Mouse (Mus musculus) embryo, embryonic 10 days (tissue): Measurements from ENCODE around the gene Mtg1.
A peak's percentile ranks its signal among the peaks of the same experiment; 100 is the strongest.
"Not testable (repeated sequence)": the region's sequence is repeated elsewhere in the genome, so short reads cannot be mapped to it uniquely, and the experiment has no call there.

Source experiments
- DNase-seq: peaks from one replicate; pipeline ENCODE4 v3.0.0-alpha.2; 2015; ENCODE audit warnings: low spot score

The Mtg1 gene

DNA sequence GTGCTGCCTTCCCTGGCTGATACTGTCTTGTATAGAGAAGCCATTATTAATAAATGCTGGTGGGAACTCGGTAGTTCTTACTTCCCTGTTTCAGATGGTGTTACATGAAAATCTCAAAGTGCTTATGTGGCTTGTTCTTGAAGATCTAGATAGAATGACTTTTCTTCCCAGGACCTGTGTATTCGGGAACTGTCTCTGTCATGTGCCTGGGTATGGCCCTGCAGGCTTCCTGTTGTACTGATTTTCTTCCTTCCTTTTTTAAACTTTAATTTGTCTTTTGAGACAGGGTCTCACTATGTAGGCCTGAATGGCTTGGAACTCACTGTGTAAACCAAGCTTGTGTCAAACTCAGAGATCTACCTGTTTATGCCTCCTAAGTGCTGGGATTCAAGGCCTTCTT lies 9.5 kb upstream of the Mtg1 start:
- no peak for DNase-seq

DNA sequence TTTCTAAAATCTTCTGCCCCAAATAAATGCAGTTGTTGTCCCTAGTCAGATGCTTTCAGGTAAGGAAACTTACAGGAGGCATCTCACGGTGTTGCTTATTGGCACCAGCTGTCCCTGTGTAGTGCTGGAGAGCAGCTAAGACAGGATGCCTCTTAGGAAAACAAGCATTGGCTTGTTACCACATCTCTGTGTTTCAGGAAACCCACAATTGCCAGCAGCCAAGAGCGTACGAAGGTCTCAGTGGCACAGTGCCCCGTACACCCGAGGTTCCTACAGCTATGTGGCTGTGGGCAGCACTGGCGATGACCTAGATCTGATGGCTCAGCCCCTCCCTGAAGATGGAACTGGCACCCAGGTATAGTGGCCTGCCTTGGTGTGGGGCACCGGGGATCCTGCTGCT lies 5.2 kb upstream of the Mtg1 start:
- not testable (repeated sequence) for DNase-seq

DNA sequence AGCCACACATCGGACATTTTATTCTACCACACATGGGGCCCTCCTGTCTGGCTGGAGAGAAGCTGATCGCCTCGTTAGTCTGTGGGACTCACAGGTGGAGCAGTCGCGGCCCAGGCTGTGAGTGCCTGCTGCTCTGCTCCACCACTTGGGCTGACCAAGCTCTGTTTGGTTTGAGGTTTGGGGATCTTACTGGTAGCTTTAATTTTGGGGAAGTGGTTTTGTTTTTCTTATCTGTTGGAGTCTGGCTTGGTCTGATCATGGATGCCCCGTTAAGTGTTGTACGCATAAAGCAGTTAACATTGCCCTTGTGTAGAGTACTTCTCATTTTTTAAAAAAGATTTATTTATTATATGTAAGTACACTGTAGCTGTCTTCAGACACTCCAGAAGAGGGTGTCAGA lies 3.3 kb upstream of the Mtg1 start:
- DNase-seq: not testable (repeated sequence)

DNA sequence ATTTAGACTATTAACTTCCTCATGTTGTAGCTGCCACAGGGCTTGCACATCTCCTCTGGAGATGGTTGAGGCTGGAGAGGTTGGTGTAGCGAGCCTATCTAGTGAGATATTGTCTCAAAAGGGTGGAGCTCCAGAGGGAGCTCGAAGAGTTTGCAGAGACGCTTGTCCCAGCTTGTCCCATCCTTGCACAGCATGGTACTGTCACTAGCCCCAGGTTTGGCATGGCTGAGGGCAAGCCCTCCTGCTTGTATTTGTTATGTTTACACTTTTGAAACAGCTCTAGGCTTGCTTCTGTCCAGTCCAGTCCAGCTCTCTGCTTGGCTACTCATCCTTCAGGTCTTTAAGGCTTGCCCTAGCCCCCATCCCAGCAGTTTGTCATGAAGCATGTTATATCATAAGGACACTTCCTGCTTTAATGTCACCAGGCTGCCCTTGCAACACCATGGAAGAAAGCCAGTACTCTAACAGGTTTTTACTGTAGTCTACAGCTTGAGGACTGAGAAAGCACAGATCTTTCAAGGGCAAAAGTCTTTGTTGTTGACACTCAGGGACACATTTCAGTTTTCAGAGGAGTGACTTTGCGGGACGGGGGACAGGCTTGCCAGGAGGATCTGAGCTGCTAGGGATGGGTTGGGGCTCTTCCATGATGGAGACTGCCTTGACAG lies 2.1 kb upstream of the Mtg1 start:
- DNase-seq: no peak

DNA sequence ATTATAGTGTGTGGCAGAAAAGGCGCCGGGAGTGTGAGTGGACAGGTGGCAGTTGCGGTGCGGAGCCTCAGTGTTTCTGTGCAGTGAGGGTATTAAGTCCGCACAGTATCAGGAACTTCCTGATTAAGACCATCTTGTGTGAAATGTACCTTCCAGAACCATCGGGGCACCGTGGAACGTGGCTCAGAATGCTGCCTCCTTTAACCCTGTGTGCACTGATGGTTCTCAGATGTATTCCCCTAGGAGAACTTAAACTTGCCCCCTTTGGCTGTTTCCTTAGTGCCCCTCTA lies 602 bp downstream of the Mtg1 start:
- no peak for DNase-seq

DNA sequence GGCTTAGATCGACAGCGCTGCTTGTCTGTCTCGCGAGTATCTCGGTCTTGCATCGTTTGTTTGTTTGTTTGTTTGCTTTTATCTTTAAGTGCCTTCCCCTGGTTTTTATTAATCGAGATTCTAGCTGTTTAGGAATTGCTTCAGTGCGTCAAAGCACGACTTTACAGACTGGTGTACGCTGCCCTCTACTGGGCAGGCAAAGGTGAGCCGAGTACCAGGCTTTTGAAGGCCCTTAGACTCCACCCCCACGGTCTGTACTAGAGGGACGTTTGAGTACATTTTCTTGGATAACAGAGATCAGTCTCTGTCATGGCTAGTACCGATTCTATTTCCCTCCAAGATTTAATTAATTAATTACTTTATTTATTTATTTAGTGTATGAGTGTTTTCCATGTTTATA lies 4.0 kb downstream of the Mtg1 start:
- peak; percentile 84 for DNase-seq

DNA sequence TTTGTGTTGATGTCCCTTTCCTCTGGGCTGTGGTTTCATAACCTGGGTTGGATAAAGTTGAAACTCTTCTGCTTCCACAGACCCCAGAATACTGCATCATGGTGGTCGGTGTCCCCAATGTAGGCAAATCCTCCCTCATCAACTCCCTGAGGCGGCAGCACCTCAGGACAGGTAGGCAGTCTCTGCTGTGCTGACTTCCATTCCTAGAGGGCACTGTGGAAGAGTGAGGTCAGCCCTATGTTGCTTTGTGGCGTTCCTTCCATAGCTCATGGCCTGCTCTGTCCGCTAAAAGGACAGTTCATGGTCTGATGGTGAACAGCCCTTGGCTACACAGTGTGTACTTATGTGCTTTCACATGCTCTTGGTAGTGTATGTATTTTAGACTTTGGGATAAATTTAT lies 7.2 kb downstream of the Mtg1 start:
- no peak for DNase-seq

DNA sequence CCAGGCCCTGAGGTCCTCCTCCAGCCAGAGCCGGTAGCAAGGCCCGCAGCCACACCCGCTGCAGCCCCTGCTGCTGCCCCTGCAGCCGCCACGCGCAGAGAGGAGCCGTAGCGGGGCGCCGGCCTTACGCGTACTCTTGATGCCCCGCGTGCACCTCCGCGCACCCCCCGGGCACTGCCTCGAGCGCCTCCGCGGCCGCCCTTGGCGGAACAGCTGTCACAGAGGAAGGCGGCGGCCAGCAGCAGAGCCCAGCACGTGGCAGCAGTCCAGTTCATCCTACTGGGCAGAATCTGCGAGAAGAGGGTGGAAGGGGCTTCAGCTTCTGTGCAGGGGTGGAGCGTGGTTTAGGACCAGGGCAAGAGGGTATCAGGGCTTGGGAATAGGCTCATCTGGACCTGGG lies 16.0 kb downstream of the Mtg1 start:
- DNase-seq: peak; percentile 34

DNA sequence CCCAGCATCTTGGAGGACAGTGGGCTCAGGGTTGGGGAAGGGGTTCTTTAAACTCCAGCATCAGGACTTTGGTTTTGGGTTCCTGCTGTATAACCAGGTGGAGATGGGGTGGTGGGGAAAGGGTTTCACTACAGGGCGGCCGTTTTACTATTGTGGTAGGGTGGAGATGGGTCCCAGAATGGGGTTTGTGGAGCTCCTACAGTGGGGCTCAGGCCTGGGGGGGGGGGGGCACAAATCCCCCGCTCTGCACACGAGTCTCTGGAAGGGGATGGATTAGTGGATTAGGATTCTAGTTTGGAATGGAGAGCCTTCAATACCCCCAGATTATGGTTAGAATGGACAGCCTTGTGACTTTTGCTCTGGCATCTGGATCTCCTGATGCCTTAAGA lies 16.5 kb downstream of the Mtg1 start:
- no peak for DNase-seq

DNA sequence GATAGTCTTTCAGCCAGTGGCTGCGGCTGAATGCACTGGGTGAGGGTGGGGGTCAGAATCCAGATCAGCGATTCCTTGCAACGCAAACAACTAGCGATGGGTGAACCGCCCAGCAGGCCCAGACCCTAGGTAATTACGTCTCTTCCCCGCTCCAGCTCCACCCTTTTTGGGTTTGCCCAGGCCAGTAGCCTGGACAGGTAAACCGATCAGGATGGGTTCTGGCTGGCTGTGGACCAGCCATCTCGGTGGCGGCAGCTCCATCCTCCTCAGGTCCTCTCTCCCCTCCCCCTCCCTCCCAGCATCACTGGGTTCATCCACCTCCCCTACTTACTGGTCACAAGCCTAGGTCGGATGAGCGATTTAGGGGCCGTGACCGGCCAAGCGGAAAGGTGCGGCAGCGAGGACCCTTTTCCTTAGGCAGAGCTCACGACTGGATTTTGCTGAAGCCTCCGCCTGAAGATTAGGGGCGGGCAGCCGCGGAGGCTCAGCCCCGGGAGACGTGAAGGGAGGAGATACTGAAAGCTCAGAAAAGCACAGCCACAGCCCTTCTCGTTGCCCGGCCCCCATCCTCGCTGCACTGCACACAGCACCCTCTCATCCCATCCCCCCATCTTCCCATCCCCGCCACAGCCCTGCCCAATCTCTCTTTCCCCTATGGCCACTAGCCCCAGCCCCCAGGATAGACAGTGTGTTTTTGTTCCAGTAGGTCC lies 17.0 kb downstream of the Mtg1 start, which contains the start of gene Sprn:
Gene Sprn, minus strand, starts transcription at position 660 of the 710 bp plus-strand sequence.
- DNase-seq: peak; percentile 10

DNA sequence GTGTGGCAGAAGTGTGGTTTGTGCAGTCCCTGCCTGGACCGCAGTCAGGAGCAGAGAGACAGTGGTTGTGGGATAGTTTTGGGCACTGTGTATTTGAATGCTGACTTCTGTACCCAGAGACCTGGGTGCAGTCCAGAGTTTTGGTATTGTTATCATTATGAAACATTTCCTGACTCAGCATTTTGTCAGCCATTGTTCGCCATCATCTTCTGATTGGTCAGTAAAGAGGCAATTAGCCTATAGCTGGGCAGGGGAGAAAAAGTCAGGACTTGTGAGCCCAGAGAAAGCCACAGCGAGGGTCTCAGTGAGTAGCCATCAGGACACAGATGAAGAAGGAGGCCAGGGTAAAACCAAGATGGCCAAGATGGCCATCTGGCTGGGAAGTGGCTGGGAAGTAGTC lies 23.0 kb downstream of the Mtg1 start:
- DNase-seq: no peak

DNA sequence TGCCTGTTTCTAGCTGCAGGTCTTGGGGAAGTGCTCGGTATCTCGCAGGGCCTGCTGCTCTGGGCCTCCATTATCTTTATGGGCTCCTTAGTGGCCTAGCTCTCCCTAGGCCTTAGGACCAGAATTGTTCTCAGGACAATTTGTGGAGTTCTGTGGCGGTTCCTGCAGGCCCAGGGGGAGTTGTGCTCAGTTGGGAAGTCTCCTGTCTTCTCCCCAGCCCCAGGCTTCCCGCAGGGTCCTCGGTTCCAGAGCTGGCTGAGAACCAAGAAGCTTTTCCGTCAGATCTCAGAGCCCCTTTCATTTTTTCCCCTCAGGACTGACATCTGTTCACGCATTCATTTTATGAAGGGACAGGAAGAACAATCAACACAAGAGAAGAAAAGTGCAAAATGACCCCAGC lies 27.3 kb downstream of the Mtg1 start, which contains the start of gene Olfr522:
Gene Olfr522, minus strand, starts transcription at position 101 of the 400 bp plus-strand sequence.
- no peak for DNase-seq

DNA sequence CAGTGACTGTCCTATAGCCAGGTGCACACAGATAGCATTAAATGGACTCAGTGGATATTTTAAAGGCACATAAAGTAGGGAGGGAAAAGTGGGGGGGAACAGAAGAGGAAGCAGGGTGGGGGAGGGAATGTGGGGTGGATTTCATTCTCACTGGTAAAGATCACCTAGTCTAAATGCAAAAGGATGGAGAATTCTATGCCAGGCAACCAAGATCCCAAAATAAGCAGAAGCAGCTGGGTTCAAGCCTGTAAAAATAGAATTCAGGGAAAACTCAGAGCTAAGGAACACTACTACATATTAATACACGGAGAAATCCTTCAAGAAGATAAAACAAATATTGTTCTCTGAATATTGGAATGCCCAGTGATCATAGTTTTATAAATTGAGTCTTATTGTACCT lies 30.6 kb downstream of the Mtg1 start:
- no peak for DNase-seq

DNA sequence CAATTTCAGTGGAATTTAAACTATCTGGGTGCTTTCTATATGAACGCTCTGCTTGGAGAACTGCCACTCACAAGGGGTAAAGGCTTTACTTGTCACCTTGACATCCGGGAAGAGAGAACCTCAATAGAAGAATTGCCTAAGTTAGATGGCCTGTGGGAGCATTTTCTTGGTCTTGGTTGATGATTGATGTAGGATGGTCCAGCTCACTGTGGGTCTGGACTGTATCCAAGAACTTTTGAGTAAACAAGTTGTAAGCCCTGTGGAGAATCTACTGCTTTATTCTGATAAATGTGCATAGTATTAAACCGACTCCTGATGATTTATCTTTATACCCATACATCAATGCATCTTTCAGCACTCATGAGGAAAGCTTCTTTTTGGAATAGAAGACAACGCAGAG lies 32.0 kb downstream of the Mtg1 start:
- DNase-seq: no peak

DNA sequence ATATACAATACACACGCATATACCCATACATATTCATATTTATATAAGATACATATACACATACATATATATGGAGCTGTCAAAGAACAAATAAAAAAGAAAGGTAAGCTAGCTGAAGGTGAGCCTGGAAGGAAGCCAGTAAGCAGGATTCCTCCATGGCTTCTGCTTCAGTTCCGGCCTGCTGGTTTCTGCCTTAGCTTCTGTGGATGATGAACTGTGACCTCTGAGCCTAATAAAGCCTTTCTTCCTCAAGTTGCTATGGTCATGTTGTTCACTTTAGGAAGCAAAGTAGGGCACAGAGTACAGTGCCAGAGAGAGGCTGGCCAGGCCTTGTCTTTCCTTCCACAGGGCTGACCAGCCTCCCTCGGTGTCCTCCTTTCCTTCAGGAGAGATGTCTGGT lies 33.5 kb downstream of the Mtg1 start:
- no peak for DNase-seq

DNA sequence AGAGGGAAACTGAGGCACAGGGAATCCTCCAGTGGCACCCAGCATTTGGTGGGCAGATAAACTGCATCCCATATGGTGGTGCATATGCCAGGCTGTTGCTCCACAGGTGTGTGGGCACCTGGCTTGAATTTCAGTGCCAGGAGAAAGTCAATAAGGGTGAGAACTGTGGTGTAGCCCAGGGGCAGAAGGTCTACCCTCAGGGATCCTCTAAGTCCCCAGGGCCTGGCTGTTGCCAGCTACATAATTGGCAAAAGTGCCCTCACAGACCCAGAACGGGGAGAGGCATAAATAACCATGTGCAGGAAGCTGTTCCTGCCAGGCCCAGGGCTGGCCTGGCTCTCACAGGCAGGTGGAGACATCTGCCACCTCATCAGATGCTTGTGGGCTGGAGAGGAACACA lies 35.6 kb downstream of the Mtg1 start, which contains the start of gene Olfr523:
Gene Olfr523, plus strand, starts transcription at position 282 of the 400 bp plus-strand sequence.
- DNase-seq: no peak

DNA sequence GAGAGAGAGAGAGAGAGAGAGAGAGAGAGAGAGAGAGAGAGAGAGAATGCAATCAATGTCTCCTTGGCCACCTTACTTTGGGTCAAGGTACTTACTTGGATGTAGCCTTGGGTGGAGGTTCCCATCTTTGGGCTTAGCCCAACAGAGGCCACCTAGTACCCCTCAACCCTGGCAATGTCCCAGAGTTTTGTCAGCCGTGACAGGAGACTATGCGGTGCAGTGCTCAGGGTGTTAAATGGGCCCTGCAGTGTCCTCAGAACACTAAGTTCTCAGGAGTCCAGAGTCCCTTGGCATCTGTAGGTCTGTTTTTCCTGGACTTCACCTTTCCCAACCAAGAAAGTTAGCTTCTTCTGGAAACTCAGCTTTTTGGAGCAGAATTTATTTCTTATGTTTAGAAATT lies 41.8 kb downstream of the Mtg1 start:
- no peak for DNase-seq

DNA sequence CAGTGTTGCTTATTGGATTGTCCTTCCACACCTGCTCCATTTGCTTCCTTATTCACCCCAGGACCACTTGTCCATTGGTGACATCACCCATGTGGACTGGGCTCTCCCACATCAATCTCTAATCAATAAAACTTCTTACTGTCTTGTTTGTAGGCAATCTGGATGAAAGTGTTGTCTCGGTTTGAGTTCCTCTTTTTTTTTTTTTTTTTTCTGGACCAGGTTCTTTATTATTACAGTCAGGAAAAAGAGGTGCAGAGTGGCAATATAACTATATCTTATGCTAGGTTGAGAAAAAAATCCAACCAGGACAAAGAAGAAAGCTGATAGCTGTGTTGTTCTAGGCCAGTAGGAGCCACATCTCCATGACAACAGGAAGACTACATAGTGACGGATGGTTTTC lies 43.3 kb downstream of the Mtg1 start:
- no peak for DNase-seq

DNA sequence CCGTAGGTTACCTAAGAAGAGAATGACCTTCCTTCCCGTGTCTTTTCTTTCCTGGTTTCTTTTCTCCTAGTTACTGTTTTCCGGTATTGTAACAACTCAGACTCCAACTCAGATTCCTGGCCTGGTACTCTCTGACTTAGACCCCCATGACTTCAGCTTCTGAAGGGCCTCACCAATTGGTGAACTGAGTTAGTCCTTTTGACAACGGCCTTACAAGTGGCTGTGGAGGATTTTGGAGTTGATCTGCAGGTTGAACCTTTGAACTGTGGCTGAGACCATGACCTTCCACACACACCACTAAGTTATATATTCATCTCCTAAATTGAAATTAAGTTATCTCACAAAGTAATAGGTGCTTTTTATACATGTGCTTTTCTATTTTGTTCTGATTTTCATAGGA lies 46.8 kb downstream of the Mtg1 start:
- DNase-seq: no peak

DNA sequence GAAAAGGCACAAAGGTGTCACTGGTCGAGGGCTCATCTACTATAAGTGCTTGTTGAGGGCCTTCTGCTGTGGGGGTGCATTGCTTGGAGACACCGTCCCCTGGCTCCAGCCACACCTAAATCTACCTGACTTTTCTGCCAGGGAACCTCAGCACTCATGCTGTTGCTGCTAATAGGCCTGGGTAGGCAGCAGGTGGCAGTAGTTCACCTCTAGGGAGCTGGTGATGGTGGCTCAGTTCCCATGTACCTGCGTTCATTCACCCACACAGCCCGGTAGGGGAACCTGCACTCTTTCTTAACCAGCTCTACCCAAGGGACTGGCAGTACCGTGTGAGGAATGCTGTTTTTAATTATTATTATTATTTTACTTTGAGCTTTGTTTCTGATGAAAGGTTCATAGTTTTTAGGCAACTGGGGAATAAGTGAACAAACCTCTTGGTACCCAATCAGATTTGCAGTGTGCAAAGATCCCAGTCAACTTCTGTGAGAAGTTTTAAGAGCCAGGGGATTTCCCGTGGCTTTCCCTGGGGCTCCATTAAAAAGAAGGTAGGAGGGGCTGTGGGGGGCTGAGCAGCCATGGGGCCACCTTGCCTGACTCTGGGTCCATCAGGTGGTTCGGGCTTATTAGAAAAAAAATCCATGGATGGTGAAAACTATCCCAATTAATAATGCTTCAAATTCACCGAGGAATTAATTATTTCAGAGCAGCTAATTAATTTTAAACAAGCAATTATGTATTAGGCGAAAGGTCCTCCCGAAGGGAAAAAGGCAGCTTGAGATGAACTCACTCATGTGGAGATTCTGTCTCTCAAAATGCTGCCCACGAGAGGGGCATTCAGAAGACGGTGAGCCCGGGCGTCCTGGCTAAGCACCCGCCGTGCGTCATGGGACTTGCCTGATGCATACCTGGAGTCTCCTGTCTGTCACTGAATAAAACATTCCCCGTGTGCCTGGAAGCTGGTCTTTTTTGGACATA lies 49.6 kb downstream of the Mtg1 start:
- peak; percentile 24 for DNase-seq

DNA sequence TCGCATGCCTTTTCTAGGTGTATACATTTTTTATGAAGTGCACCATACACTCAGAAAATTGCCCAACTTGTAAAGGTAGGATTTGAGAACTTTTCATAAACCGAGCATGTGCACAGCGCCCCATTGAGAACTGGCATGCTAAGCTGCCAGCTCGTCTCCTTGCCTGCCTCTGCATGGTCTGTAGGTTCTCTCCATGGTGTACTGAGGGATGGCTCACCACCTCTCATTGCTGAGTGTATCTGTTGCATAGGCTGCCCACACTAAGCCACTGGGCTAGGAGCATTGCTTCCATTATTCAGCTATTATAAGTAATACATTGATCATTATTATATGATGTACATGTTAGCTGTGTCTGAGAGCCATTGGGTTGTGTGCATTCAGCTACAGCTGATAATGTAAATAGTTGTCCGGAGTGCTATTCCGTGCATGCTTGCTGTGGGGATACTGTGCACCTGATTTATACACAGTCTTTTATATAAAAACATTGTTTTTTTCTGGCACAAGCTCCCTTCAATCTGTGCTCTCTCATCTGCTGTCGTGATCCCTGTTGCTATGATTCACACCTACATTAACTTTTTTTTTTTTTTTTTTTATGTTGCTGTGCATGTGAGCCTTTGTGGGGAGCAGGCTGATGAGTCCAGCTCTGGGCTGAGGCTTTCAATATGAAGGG lies 50.5 kb downstream of the Mtg1 start:
- DNase-seq: no peak
